In genomic region chr9:107313926-107314325, GRCm38 (mm10) we compare ENCODE assay signal across 25 mouse cellular contexts. TPM values are rescaled to one million over a fixed set of nuclear protein-coding genes. Genes with fewer than 3 reads are reported as not detected.
"Had no signal": no experiment of that assay in that cellular context is flagged by ENCODE, and none has a peak within 500 bp of the region (broad histone marks: within the 10 kb centered on the region; RNA-seq: fewer than 3 reads in every experiment).

No protein-coding gene starts in this region.

- H3K36me3 ChIP-seq: heart, embryonic 10.5 days; heart, embryonic 12.5 days; hindbrain, embryonic 10.5 days; hindbrain, embryonic 12.5 days; intestine, embryonic 15.5 days; limb, embryonic 10.5 days; limb, embryonic 12.5 days had no signal

- H3K4me2 ChIP-seq: heart, embryonic 12.5 days; hindbrain, embryonic 12.5 days; hindbrain, embryonic 14.5 days; intestine, embryonic 15.5 days; limb, embryonic 12.5 days; liver, embryonic 11.5 days had no signal

- H3K4me3 ChIP-seq: heart, embryonic 10.5 days; heart, embryonic 12.5 days; hindbrain, embryonic 10.5 days; hindbrain, embryonic 12.5 days; intestine, embryonic 15.5 days; layer of hippocampus, adult 2 months; left cerebral cortex, adult 2 months; limb, embryonic 10.5 days; limb, embryonic 12.5 days had no signal

- DNase-seq: gastrocnemius, postnatal 14 days; gastrocnemius, postnatal 36 days; heart, adult 18-20 months; heart, postnatal 10 days; heart, postnatal 4 days; kidney, adult 18-20 months; kidney, adult 8-10 months; kidney, postnatal 10 days; kidney, postnatal 25 days; kidney, postnatal 4 days; liver had no signal

- ATAC-seq: hindbrain, embryonic 16.5 days; intestine, embryonic 15.5 days; intestine, postnatal 0 days had no signal

- H3K4me1 ChIP-seq: hindbrain, embryonic 12.5 days; limb, embryonic 12.5 days had no signal

- H3K27ac ChIP-seq: heart, embryonic 10.5 days; hindbrain, embryonic 10.5 days; hindbrain, embryonic 12.5 days; hindbrain, embryonic 14.5 days; intestine, embryonic 15.5 days; layer of hippocampus, adult 2 months; left cerebral cortex, adult 2 months; limb, embryonic 10.5 days; limb, embryonic 12.5 days had no signal

- H3K9ac ChIP-seq: heart, embryonic 12.5 days; hindbrain, embryonic 12.5 days; hindbrain, embryonic 14.5 days; intestine, embryonic 15.5 days; limb, embryonic 12.5 days had no signal

- H3K9me3 ChIP-seq: heart, embryonic 10.5 days; heart, embryonic 12.5 days; hindbrain, embryonic 10.5 days; hindbrain, embryonic 12.5 days; intestine, embryonic 15.5 days; limb, embryonic 10.5 days; limb, embryonic 12.5 days had no signal

- H3K27me3 ChIP-seq: heart, embryonic 12.5 days; hindbrain, embryonic 12.5 days; intestine, embryonic 15.5 days; limb, embryonic 12.5 days had no signal

RNA-seq across cellular contexts. Expression of gene 6430571L13Rik, which starts 26.5 kb away (rescaled TPM):
- total RNA-seq: granulocyte monocyte progenitor cell, adult 5-6 weeks had no signal
